Mouse (Mus musculus): ENCODE results near the gene Prkaca. TPM values are rescaled to one million over a fixed set of nuclear protein-coding genes. Genes with fewer than 3 reads are reported as not detected.

Prkaca gene
- polyA plus RNA-seq, 1 experiment from 2014 or later, result 62.4 TPM

GRCm38 (mm10) chr8:83976779-83977350 lies 4.1 kb downstream of the Prkaca start:
- H3K36me3 ChIP-seq (ENCODE audit: control insufficient read depth, insufficient read depth, low read length), result peaks cover 9% of the 10 kb centered on the region; the same call in 1 of the 2 replicates
- H3K4me2 ChIP-seq (replicated peaks; ENCODE audit: low read depth), result no peak overlapping the region
- H3K4me1 ChIP-seq (replicated peaks; ENCODE audit: control insufficient read depth, insufficient read depth), result peaks cover 3% of the 10 kb centered on the region; the same call in 1 of the 2 replicates
- H3K27ac ChIP-seq (replicated peaks), result no peak overlapping the region
- no peak overlapping the region for H3K9ac ChIP-seq (ENCODE audit: low read length)
- 76% methylated on average over 5 of the region's 5 CpGs for WGBS
- no peak for ATAC-seq (ENCODE audit: low FRiP score, low TSS enrichment)
- no peak overlapping the region for H3K4me3 ChIP-seq (ENCODE audit: low read depth, low read length)
- no peak for DNase-seq (ENCODE audit: low spot score)
- H3K9me3 ChIP-seq (ENCODE audit: control insufficient read depth, low read length), result no peaks in the 10 kb centered on the region
- H3K27me3 ChIP-seq (ENCODE audit: control insufficient read depth, insufficient read depth, low read length), result no peaks in the 10 kb centered on the region
- peak; percentile 49 for TF ChIP-seq CTCF (IDR thresholded peaks at IDR 0.05; ENCODE audit: low read depth)
- no peak for TF ChIP-seq EP300 (optimal IDR thresholded peaks at IDR 0.05)

GRCm38 (mm10) chr8:83977646-83978045 lies 4.9 kb downstream of the Prkaca start:
- no peak for TF ChIP-seq CTCF (IDR thresholded peaks at IDR 0.05; ENCODE audit: low read depth)
- no peak for TF ChIP-seq EP300 (optimal IDR thresholded peaks at IDR 0.05)
- WGBS, result 53% methylated on average over 6 of the region's 6 CpGs
- H3K27ac ChIP-seq (replicated peaks), result 0 out of 2 replicates have a peak overlapping the region, but pooled peaks have one; percentile 4

GRCm38 (mm10) chr8:83978200-83978599 lies 5.4 kb downstream of the Prkaca start:
- no peak overlapping the region for H3K4me2 ChIP-seq (replicated peaks; ENCODE audit: low read depth)
- H3K9ac ChIP-seq (ENCODE audit: low read length), result no peak overlapping the region
- 73% methylated on average over 9 of the region's 9 CpGs for WGBS
- H3K4me3 ChIP-seq (ENCODE audit: low read depth, low read length), result no peak overlapping the region
- DNase-seq (ENCODE audit: low spot score) (no peak), ATAC-seq (ENCODE audit: low FRiP score, low TSS enrichment) (no peak)
- H3K27ac ChIP-seq (replicated peaks), result 0 out of 2 replicates have a peak overlapping the region, but pooled peaks have one; percentile 4
- TF ChIP-seq EP300 (optimal IDR thresholded peaks at IDR 0.05), result no peak
- TF ChIP-seq CTCF (IDR thresholded peaks at IDR 0.05; ENCODE audit: low read depth), result no peak
- H3K27me3 ChIP-seq (ENCODE audit: control insufficient read depth, insufficient read depth, low read length), result no peaks in the 10 kb centered on the region
- H3K9me3 ChIP-seq (ENCODE audit: control insufficient read depth, low read length), result no peaks in the 10 kb centered on the region
- H3K4me1 ChIP-seq (replicated peaks; ENCODE audit: control insufficient read depth, insufficient read depth), result peaks cover 3% of the 10 kb centered on the region; the same call in 1 of the 2 replicates
- peaks cover 9% of the 10 kb centered on the region; the same call in 1 of the 2 replicates for H3K36me3 ChIP-seq (ENCODE audit: control insufficient read depth, insufficient read depth, low read length)

More at GRCm38 (mm10) chr8:83977646-83978045, 4.9 kb downstream of the Prkaca start:
- no peak overlapping the region for H3K4me2 ChIP-seq (replicated peaks; ENCODE audit: low read depth)
- peaks cover 3% of the 10 kb centered on the region; the same call in 1 of the 2 replicates for H3K4me1 ChIP-seq (replicated peaks; ENCODE audit: control insufficient read depth, insufficient read depth)
- H3K4me3 ChIP-seq (ENCODE audit: low read depth, low read length), result no peak overlapping the region
- no peak for DNase-seq (ENCODE audit: low spot score)
- no peak overlapping the region for H3K9ac ChIP-seq (ENCODE audit: low read length)
- H3K9me3 ChIP-seq (ENCODE audit: control insufficient read depth, low read length), result no peaks in the 10 kb centered on the region
- no peaks in the 10 kb centered on the region for H3K27me3 ChIP-seq (ENCODE audit: control insufficient read depth, insufficient read depth, low read length)
- peaks cover 9% of the 10 kb centered on the region; the same call in 1 of the 2 replicates for H3K36me3 ChIP-seq (ENCODE audit: control insufficient read depth, insufficient read depth, low read length)
- ATAC-seq (ENCODE audit: low FRiP score, low TSS enrichment), result no peak

GRCm38 (mm10) chr8:83980250-83980649 lies 7.5 kb downstream of the Prkaca start:
- no peaks in the 10 kb centered on the region for H3K9me3 ChIP-seq (ENCODE audit: control insufficient read depth, low read length)
- WGBS, result 79% methylated on average over 1 of the region's 1 CpGs

GRCm38 (mm10) chr8:83980845-83981244 lies 8.1 kb downstream of the Prkaca start:
- Histone ChIP-seq H3K27ac (replicated peaks) (no peak overlapping the region), H3K4me2 (replicated peaks; ENCODE audit: low read depth) (no peak overlapping the region), H3K27me3 (ENCODE audit: control insufficient read depth, insufficient read depth, low read length) (no peaks in the 10 kb centered on the region), H3K4me3 (ENCODE audit: low read depth, low read length) (no peak overlapping the region), H3K9me3 (ENCODE audit: control insufficient read depth, low read length) (no peaks in the 10 kb centered on the region), H3K36me3 (ENCODE audit: control insufficient read depth, insufficient read depth, low read length) (peaks cover 13% of the 10 kb centered on the region; the same call in 1 of the 2 replicates), H3K4me1 (replicated peaks; ENCODE audit: control insufficient read depth, insufficient read depth) (no peaks in the 10 kb centered on the region; the same call in 1 of the 2 replicates), H3K9ac (ENCODE audit: low read length) (no peak overlapping the region)
- DNase-seq (ENCODE audit: low spot score) (no peak), ATAC-seq (ENCODE audit: low FRiP score, low TSS enrichment) (no peak)
- TF ChIP-seq CTCF (IDR thresholded peaks at IDR 0.05; ENCODE audit: low read depth) (0 out of 2 replicates have a peak, but pooled peaks have one; percentile 4), EP300 (optimal IDR thresholded peaks at IDR 0.05) (no peak)
- 68% methylated on average over 8 of the region's 8 CpGs for WGBS

More at GRCm38 (mm10) chr8:83980250-83980649, 7.5 kb downstream of the Prkaca start:
- H3K27ac ChIP-seq (replicated peaks), result no peak overlapping the region
- ATAC-seq (ENCODE audit: low FRiP score, low TSS enrichment), result no peak
- H3K9ac ChIP-seq (ENCODE audit: low read length), result no peak overlapping the region
- no peak for DNase-seq (ENCODE audit: low spot score)
- no peaks in the 10 kb centered on the region; the same call in 1 of the 2 replicates for H3K4me1 ChIP-seq (replicated peaks; ENCODE audit: control insufficient read depth, insufficient read depth)
- no peak overlapping the region for H3K4me2 ChIP-seq (replicated peaks; ENCODE audit: low read depth)
- TF ChIP-seq EP300 (optimal IDR thresholded peaks at IDR 0.05) (no peak), CTCF (IDR thresholded peaks at IDR 0.05; ENCODE audit: low read depth) (no peak)
- no peak overlapping the region for H3K4me3 ChIP-seq (ENCODE audit: low read depth, low read length)
- no peaks in the 10 kb centered on the region for H3K27me3 ChIP-seq (ENCODE audit: control insufficient read depth, insufficient read depth, low read length)
- peaks cover 13% of the 10 kb centered on the region; the same call in 1 of the 2 replicates for H3K36me3 ChIP-seq (ENCODE audit: control insufficient read depth, insufficient read depth, low read length)

- no peaks in the 10 kb centered on the region for H3K27me3 ChIP-seq (ENCODE audit: control insufficient read depth, insufficient read depth, low read length)
- no peaks in the 10 kb centered on the region for H3K9me3 ChIP-seq (ENCODE audit: control insufficient read depth, low read length)
- H3K4me3 ChIP-seq (ENCODE audit: low read depth, low read length), result no peak overlapping the region
- H3K4me2 ChIP-seq (replicated peaks; ENCODE audit: low read depth), result no peak overlapping the region
- no peak overlapping the region for H3K27ac ChIP-seq (replicated peaks)
- peaks cover 13% of the 10 kb centered on the region; the same call in 1 of the 2 replicates for H3K36me3 ChIP-seq (ENCODE audit: control insufficient read depth, insufficient read depth, low read length)
- no peak overlapping the region for H3K9ac ChIP-seq (ENCODE audit: low read length)
- no peak for ATAC-seq (ENCODE audit: low FRiP score, low TSS enrichment)
- H3K4me1 ChIP-seq (replicated peaks; ENCODE audit: control insufficient read depth, insufficient read depth), result no peaks in the 10 kb centered on the region; the same call in 1 of the 2 replicates
- DNase-seq (ENCODE audit: low spot score), result no peak
- 94% methylated on average over 7 of the region's 7 CpGs for WGBS
- TF ChIP-seq CTCF (IDR thresholded peaks at IDR 0.05; ENCODE audit: low read depth) (no peak), EP300 (optimal IDR thresholded peaks at IDR 0.05) (no peak)
These were observed 8.7 kb downstream of the Prkaca start for GRCm38 (mm10) chr8:83981533-83981932.

All from stomach, postnatal 0 days (tissue).